Mouse (Mus musculus): Measurements from ENCODE around the gene Hormad2.

DNA sequence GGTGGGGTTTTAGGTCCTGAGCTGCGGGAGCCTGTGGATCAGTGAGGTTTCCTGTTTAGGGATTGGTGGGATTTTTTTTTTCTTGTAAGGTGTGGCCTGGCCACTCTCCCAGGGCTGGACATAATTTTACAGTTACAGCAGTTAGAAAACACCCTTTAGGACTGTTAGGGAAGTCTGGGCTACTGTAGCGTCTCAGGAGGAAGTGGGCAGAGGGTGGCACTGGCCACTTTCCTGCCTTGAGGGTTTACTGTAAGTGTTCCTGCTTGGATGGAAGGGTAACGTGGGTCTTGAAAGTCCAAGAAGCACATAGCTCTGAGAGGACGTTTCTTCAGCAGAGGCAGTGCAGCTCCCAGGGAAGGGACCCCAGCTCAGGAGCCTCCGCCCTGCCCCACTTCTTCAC, 19.7 kb upstream of the Hormad2 start:
- TF ChIP-seq CTCF (IDR thresholded peaks at IDR 0.05; ENCODE audit: insufficient read depth, low read length) (no peak), POLR2A (IDR thresholded peaks at IDR 0.05; ENCODE audit: borderline replicate concordance, extremely low read depth, low read depth, low read length) (no peak)

Measured in lung, adult 2 months (tissue).